Mouse (Mus musculus) embryonic facial prominence, embryonic 14.5 days (tissue): ENCODE data around the gene 5330417C22Rik. TPM values are rescaled to one million over a fixed set of nuclear protein-coding genes. Genes with fewer than 3 reads are reported as not detected.

Experiments
- ATAC-seq: fragments of 200-750 bp; cut with Nextera tagmentation; 2 replicates; pipeline ENCODE4 v1.8.0; 2017; ENCODE audit warnings: low read depth, moderate number of reproducible peaks, moderate TSS enrichment
- DNase-seq: peaks from one replicate; pipeline ENCODE4 v3.0.0-alpha.2; 2015; ENCODE audit warnings: low spot score
- H3K27ac ChIP-seq: fragments of 300-500 bp; sonication (generic); replicated peaks from 2 replicates; pipeline ENCODE4 v1.5.1; 2014; ENCODE audit warnings: low read depth, mild to moderate bottlenecking, low read length, moderate library complexity
- H3K27me3 ChIP-seq: fragments of 300-500 bp; sonication (generic); replicated peaks from 2 replicates; pipeline ENCODE4 v1.6.1; 2014; ENCODE audit warnings: low read length; ENCODE audit not compliant: control insufficient read depth, insufficient read depth
- H3K36me3 ChIP-seq: fragments of 300-500 bp; sonication (generic); 2 replicates; pipeline ENCODE4 v1.6.1; 2014; ENCODE audit warnings: low read length, mixed read lengths; ENCODE audit not compliant: control insufficient read depth, insufficient read depth
- H3K4me1 ChIP-seq: fragments of 300-500 bp; sonication (generic); 2 replicates; pipeline ENCODE4 v1.6.1; 2014; ENCODE audit warnings: antibody characterized with exemption, low read length; ENCODE audit not compliant: control insufficient read depth, insufficient read depth
- H3K4me2 ChIP-seq: fragments of 300-500 bp; sonication (generic); 2 replicates; pipeline ENCODE4 v1.6.1; 2014; ENCODE audit warnings: low read depth, mild to moderate bottlenecking, low read length, moderate library complexity, mixed read lengths
- H3K4me3 ChIP-seq: fragments of 300-500 bp; sonication (generic); 2 replicates; pipeline ENCODE4 v1.5.1; 2014; ENCODE audit warnings: low read depth, mild to moderate bottlenecking, low read length
- H3K9ac ChIP-seq: fragments of 300-500 bp; sonication (generic); 2 replicates; pipeline ENCODE4 v1.6.1; 2014; ENCODE audit warnings: low read depth, mild to moderate bottlenecking, low read length, moderate library complexity, mixed read lengths
- H3K9me3 ChIP-seq: fragments of 300-500 bp; sonication (generic); 2 replicates; pipeline ENCODE4 v1.6.1; 2016; ENCODE audit warnings: low read length; ENCODE audit not compliant: control insufficient read depth
- WGBS: fragments of 180-500 bp; shearing (Covaris S2); extraction: QIAGEN DNeasy Blood & Tissue Kit; methylation state at CpG from one replicate; pipeline ENCODE4 v1.1.7; 2014; 5-methylcytosine and 5-hydroxymethylcytosine counted together
- polyA plus RNA-seq: library from polyadenylated mRNA; unstranded; fragments of >200 nt; fragmentation: Nextera tagmentation; extraction: Ambion mirVana; gene quantifications from 2 replicates; pipeline ENCODE4 v1.2.1, GENCODE M21; 2014

Gene 5330417C22Rik
- polyA plus RNA-seq, 1 experiment from 2014 or later, result 2.2 TPM

- Histone ChIP-seq H3K9ac (peak overlapping the region; percentile 38; the same call in 1 of the 2 replicates), H3K27me3 (peaks cover 26% of the 10 kb centered on the region), H3K4me1 (peaks cover 4% of the 10 kb centered on the region; the same call in 1 of the 2 replicates), H3K9me3 (no peaks in the 10 kb centered on the region), H3K4me3 (peak overlapping the region; percentile 30), H3K36me3 (no peaks in the 10 kb centered on the region), H3K27ac (no peak overlapping the region), H3K4me2 (peak overlapping the region; percentile 60)
- WGBS, result 1% methylated on average over 17 of the region's 17 CpGs
- peak; percentile 84 for ATAC-seq
- peak; percentile 96 for DNase-seq
Measured at GRCm38 (mm10) chr3:108537303-108537702, 967 bp upstream of the 5330417C22Rik start.

GRCm38 (mm10) chr3:108535896-108536516, 330 bp downstream of the 5330417C22Rik start:
- DNase-seq (no peak), ATAC-seq (no peak)
- no peaks in the 10 kb centered on the region for H3K36me3 ChIP-seq
- peak overlapping the region; percentile 45 for H3K9ac ChIP-seq
- peaks cover 26% of the 10 kb centered on the region for H3K27me3 ChIP-seq
- peaks cover 4% of the 10 kb centered on the region; the same call in 1 of the 2 replicates for H3K4me1 ChIP-seq
- 6% methylated on average over 15 of the region's 15 CpGs for WGBS
- H3K4me3 ChIP-seq, result peak overlapping the region; percentile 44
- H3K9me3 ChIP-seq, result no peaks in the 10 kb centered on the region
- no peak overlapping the region for H3K27ac ChIP-seq
- peak overlapping the region; percentile 77 for H3K4me2 ChIP-seq

GRCm38 (mm10) chr3:108533951-108534350, 2.4 kb downstream of the 5330417C22Rik start, which contains the start of gene 1700013F07Rik:
1700013F07Rik (plus strand) TSS chr3:108534150.
- H3K4me3 ChIP-seq, result no peak within 1 kb of the TSS
- no peaks in the 10 kb centered on the region for H3K9me3 ChIP-seq
- DNase-seq (no peak), ATAC-seq (no peak)
- H3K9ac ChIP-seq, result no peak within 1 kb of the TSS
- 89% methylated on average over 6 of the region's 6 CpGs for WGBS
- H3K4me2 ChIP-seq, result no peak within 1 kb of the TSS
- H3K36me3 ChIP-seq, result no peaks in the 10 kb centered on the region
- peaks cover 4% of the 10 kb centered on the region; the same call in 1 of the 2 replicates for H3K4me1 ChIP-seq
- H3K27ac ChIP-seq, result no peak within 1 kb of the TSS
- peaks cover 26% of the 10 kb centered on the region for H3K27me3 ChIP-seq

GRCm38 (mm10) chr3:108533114-108533885, 3.0 kb downstream of the 5330417C22Rik start:
- Histone ChIP-seq H3K4me2 (no peak overlapping the region), H3K27me3 (peaks cover 26% of the 10 kb centered on the region), H3K9ac (no peak overlapping the region), H3K4me3 (no peak overlapping the region), H3K36me3 (no peaks in the 10 kb centered on the region), H3K9me3 (no peaks in the 10 kb centered on the region), H3K4me1 (peaks cover 4% of the 10 kb centered on the region; the same call in 1 of the 2 replicates), H3K27ac (no peak overlapping the region)
- DNase-seq, result peak; percentile 45
- ATAC-seq, result no peak
- WGBS, result 74% methylated on average over 9 of the region's 9 CpGs

GRCm38 (mm10) chr3:108528489-108528888, 7.8 kb downstream of the 5330417C22Rik start:
- no peak for ATAC-seq

GRCm38 (mm10) chr3:108523415-108523814, 12.9 kb downstream of the 5330417C22Rik start:
- no peak for DNase-seq
- H3K36me3 ChIP-seq, result no peaks in the 10 kb centered on the region
- no peaks in the 10 kb centered on the region for H3K4me1 ChIP-seq
- no peak overlapping the region for H3K9ac ChIP-seq
- H3K9me3 ChIP-seq, result no peaks in the 10 kb centered on the region
- 85% methylated on average over 4 of the region's 4 CpGs for WGBS
- no peaks in the 10 kb centered on the region for H3K27me3 ChIP-seq
- H3K4me2 ChIP-seq, result no peak overlapping the region
- H3K27ac ChIP-seq, result no peak overlapping the region
- no peak for ATAC-seq
- no peak overlapping the region for H3K4me3 ChIP-seq

More at GRCm38 (mm10) chr3:108528489-108528888, 7.8 kb downstream of the 5330417C22Rik start:
- DNase-seq, result no peak
- no peak overlapping the region for H3K27ac ChIP-seq
- H3K9ac ChIP-seq, result no peak overlapping the region
- 93% methylated on average over 8 of the region's 8 CpGs for WGBS
- H3K4me3 ChIP-seq, result no peak overlapping the region
- H3K4me1 ChIP-seq, result no peaks in the 10 kb centered on the region
- H3K27me3 ChIP-seq, result no peaks in the 10 kb centered on the region
- no peaks in the 10 kb centered on the region for H3K9me3 ChIP-seq
- H3K4me2 ChIP-seq, result no peak overlapping the region
- H3K36me3 ChIP-seq, result no peaks in the 10 kb centered on the region

- Histone ChIP-seq H3K27me3 (no peaks in the 10 kb centered on the region), H3K9ac (no peak overlapping the region), H3K27ac (no peak overlapping the region), H3K9me3 (no peaks in the 10 kb centered on the region), H3K4me3 (no peak overlapping the region), H3K4me2 (no peak overlapping the region), H3K4me1 (no peaks in the 10 kb centered on the region), H3K36me3 (no peaks in the 10 kb centered on the region)
- WGBS, result 50% methylated on average over 4 of the region's 4 CpGs
- no peak for DNase-seq
- no peak for ATAC-seq
Measured at GRCm38 (mm10) chr3:108518276-108518675, 18.1 kb downstream of the 5330417C22Rik start.

GRCm38 (mm10) chr3:108513465-108513864, 22.9 kb downstream of the 5330417C22Rik start:
- Histone ChIP-seq H3K4me2 (no peak overlapping the region), H3K27me3 (no peaks in the 10 kb centered on the region), H3K36me3 (no peaks in the 10 kb centered on the region), H3K9ac (no peak overlapping the region), H3K4me1 (peaks cover 4% of the 10 kb centered on the region; the same call in 1 of the 2 replicates), H3K9me3 (no peaks in the 10 kb centered on the region), H3K4me3 (no peak overlapping the region), H3K27ac (no peak overlapping the region)
- DNase-seq (no peak), ATAC-seq (no peak)
- WGBS, result 74% methylated on average over 3 of the region's 3 CpGs
